Mouse (Mus musculus) kidney, embryonic 14.5 days (tissue): ENCODE measurements around the gene Lrrc41. TPM values are rescaled to one million over a fixed set of nuclear protein-coding genes. Genes with fewer than 3 reads are reported as not detected.

Experiments
- ATAC-seq: fragments of 200-750 bp; cut with Nextera tagmentation; 2 replicates; pipeline ENCODE4 v1.8.0; 2017; ENCODE audit warnings: moderate number of reproducible peaks, mild to moderate bottlenecking, moderate TSS enrichment, moderate library complexity; ENCODE audit not compliant: low FRiP score, low TSS enrichment
- H3K27ac ChIP-seq: fragments of 300-500 bp; sonication (generic); 2 replicates; pipeline ENCODE4 v1.5.1; 2014; ENCODE audit warnings: low read depth, mild to moderate bottlenecking, low read length, moderate library complexity, mixed read lengths
- H3K27me3 ChIP-seq: fragments of 300-500 bp; sonication (generic); 2 replicates; pipeline ENCODE4 v1.6.1; 2014; ENCODE audit warnings: mild to moderate bottlenecking, low read length; ENCODE audit not compliant: control insufficient read depth, insufficient read depth
- H3K36me3 ChIP-seq: fragments of 300-500 bp; sonication (generic); 2 replicates; pipeline ENCODE4 v1.6.1; 2014; ENCODE audit warnings: low read length, mixed read lengths; ENCODE audit not compliant: control insufficient read depth, insufficient read depth
- H3K4me1 ChIP-seq: fragments of 300-500 bp; sonication (generic); 2 replicates; pipeline ENCODE4 v1.6.1; 2014; ENCODE audit warnings: low read length, mixed read lengths; ENCODE audit not compliant: control insufficient read depth, insufficient read depth
- H3K4me2 ChIP-seq: fragments of 300-500 bp; sonication (generic); replicated peaks from 2 replicates; pipeline ENCODE4 v1.6.1; 2014; ENCODE audit warnings: low read depth, mild to moderate bottlenecking, low read length
- H3K4me3 ChIP-seq: fragments of 300-500 bp; sonication (generic); 2 replicates; pipeline ENCODE4 v1.5.1; 2014; ENCODE audit warnings: mild to moderate bottlenecking, low read length
- H3K9ac ChIP-seq: fragments of 300-500 bp; sonication (generic); 2 replicates; pipeline ENCODE4 v1.6.1; 2014; ENCODE audit warnings: low read depth, mild to moderate bottlenecking, low read length, moderate library complexity
- H3K9me3 ChIP-seq: fragments of 300-500 bp; sonication (generic); 2 replicates; pipeline ENCODE4 v1.6.1; 2016; ENCODE audit warnings: low read length; ENCODE audit not compliant: control insufficient read depth
- WGBS: fragments of 180-500 bp; shearing (Covaris S2); extraction: QIAGEN DNeasy Blood & Tissue Kit; methylation state at CpG from one replicate; pipeline ENCODE4 v1.1.7; 2014; 5-methylcytosine and 5-hydroxymethylcytosine counted together
- polyA plus RNA-seq: library from polyadenylated mRNA; unstranded; fragments of >200 nt; fragmentation: Nextera tagmentation; extraction: Ambion mirVana; gene quantifications from 2 replicates; pipeline ENCODE4 v1.2.1, GENCODE M21; 2014

Gene Lrrc41
- polyA plus RNA-seq, 1 experiment from 2014 or later, result 78.1 TPM

- Histone ChIP-seq H3K9me3 (no peaks in the 10 kb centered on the region), H3K9ac (no peak overlapping the region), H3K27ac (no peak overlapping the region), H3K27me3 (no peaks in the 10 kb centered on the region), H3K4me3 (no peak overlapping the region), H3K4me2 (no peak overlapping the region), H3K36me3 (peaks cover 51% of the 10 kb centered on the region), H3K4me1 (no peaks in the 10 kb centered on the region)
- 96% methylated on average over 5 of the region's 5 CpGs for WGBS
- ATAC-seq, result no peak
Measured at GRCm38 (mm10) chr4:116105278-116105677, 30.2 kb downstream of the Lrrc41 start.

DNA sequence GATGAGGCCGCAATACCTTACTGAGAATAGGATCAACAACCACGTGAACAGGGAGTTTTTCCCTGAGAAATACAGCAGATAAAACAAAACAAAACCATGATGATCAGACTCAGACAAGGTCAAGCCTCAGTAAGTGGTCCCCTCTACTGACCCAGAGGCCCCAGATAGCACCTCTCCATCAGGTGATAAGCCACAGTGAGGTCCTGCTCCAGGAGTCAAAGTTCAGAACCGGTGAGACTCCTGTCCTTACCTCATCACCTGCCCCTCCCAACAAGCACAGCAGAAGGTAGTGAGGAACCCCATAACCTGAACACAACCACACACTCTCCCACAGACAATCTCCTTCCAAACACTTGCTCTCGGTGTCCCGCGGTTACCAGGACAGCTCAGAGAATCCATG, 35.6 kb downstream of the Lrrc41 start:
- H3K9ac ChIP-seq, result no peak overlapping the region
- H3K27me3 ChIP-seq, result no peaks in the 10 kb centered on the region
- H3K9me3 ChIP-seq, result no peaks in the 10 kb centered on the region
- no peak for ATAC-seq
- 94% methylated on average over 6 of the region's 6 CpGs for WGBS
- H3K27ac ChIP-seq, result no peak overlapping the region
- no peaks in the 10 kb centered on the region for H3K4me1 ChIP-seq
- H3K4me2 ChIP-seq, result no peak overlapping the region
- no peak overlapping the region for H3K4me3 ChIP-seq
- H3K36me3 ChIP-seq, result peaks cover 26% of the 10 kb centered on the region

DNA sequence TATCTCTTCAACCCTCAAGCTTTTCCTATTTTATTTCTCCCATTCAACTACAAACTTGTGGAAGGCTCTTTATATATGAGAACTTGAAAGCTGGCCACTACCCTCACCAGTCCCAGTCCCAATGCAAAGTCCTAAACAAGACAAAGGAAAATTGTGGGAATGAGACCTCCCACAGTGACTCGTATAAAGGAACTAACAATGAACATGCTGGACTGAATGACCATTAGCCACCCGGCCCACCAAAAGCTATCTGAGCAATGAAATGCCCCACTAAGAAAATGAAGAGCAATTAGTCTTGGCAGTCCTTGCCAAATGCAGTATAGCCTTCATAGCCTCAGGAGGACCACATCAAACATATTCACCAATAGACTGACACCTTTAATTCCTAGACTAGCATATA, 36.4 kb downstream of the Lrrc41 start:
- Histone ChIP-seq H3K4me2 (no peak overlapping the region), H3K4me1 (no peaks in the 10 kb centered on the region), H3K9me3 (no peaks in the 10 kb centered on the region), H3K27ac (no peak overlapping the region), H3K27me3 (no peaks in the 10 kb centered on the region), H3K4me3 (no peak overlapping the region), H3K36me3 (peaks cover 22% of the 10 kb centered on the region; the same call in 1 of the 2 replicates), H3K9ac (no peak overlapping the region)
- ATAC-seq, result no peak
- WGBS, result 89% methylated on average over 2 of the region's 2 CpGs

GRCm38 (mm10) chr4:116122762-116123161, 47.7 kb downstream of the Lrrc41 start:
- ATAC-seq, result no peak
- WGBS, result 0% methylated on average over 1 of the region's 1 CpGs
- Histone ChIP-seq H3K36me3 (peaks cover 7% of the 10 kb centered on the region; the same call in 1 of the 2 replicates), H3K4me3 (peak overlapping the region; percentile 52), H3K4me1 (peaks cover 11% of the 10 kb centered on the region; the same call in 1 of the 2 replicates), H3K27me3 (no peaks in the 10 kb centered on the region), H3K27ac (no peak overlapping the region), H3K4me2 (peak overlapping the region; percentile 58), H3K9ac (peak overlapping the region; percentile 49), H3K9me3 (no peaks in the 10 kb centered on the region)

GRCm38 (mm10) chr4:116123602-116124519, 48.8 kb downstream of the Lrrc41 start, which contains the start of the genes Rad54l and Pomgnt1:
Rad54l (minus strand) TSS chr4:116123690.
Pomgnt1 (plus strand) TSS chr4:116123840.
- peaks cover 11% of the 10 kb centered on the region; the same call in 1 of the 2 replicates for H3K4me1 ChIP-seq
- peak within 1 kb of the TSS; percentile 67 for H3K4me2 ChIP-seq
- no peaks in the 10 kb centered on the region for H3K9me3 ChIP-seq
- peak within 1 kb of the TSS; percentile 67 for H3K9ac ChIP-seq
- ATAC-seq, result peak; percentile 99
- peaks cover 1% of the 10 kb centered on the region; the same call in 1 of the 2 replicates for H3K36me3 ChIP-seq
- 5% methylated on average over 24 of the region's 24 CpGs for WGBS
- peak within 1 kb of the TSS; percentile 52 for H3K4me3 ChIP-seq
- peak within 1 kb of the TSS; percentile 66; the same call in 1 of the 2 replicates for H3K27ac ChIP-seq
- no peaks in the 10 kb centered on the region for H3K27me3 ChIP-seq

GRCm38 (mm10) chr4:116125803-116126386, 50.8 kb downstream of the Lrrc41 start:
- Histone ChIP-seq H3K9ac (no peak overlapping the region), H3K27me3 (no peaks in the 10 kb centered on the region), H3K4me2 (no peak overlapping the region), H3K27ac (no peak overlapping the region), H3K4me3 (no peak overlapping the region), H3K4me1 (peaks cover 11% of the 10 kb centered on the region; the same call in 1 of the 2 replicates), H3K9me3 (no peaks in the 10 kb centered on the region), H3K36me3 (no peaks in the 10 kb centered on the region)
- WGBS, result 93% methylated on average over 4 of the region's 4 CpGs
- no peak for ATAC-seq

DNA sequence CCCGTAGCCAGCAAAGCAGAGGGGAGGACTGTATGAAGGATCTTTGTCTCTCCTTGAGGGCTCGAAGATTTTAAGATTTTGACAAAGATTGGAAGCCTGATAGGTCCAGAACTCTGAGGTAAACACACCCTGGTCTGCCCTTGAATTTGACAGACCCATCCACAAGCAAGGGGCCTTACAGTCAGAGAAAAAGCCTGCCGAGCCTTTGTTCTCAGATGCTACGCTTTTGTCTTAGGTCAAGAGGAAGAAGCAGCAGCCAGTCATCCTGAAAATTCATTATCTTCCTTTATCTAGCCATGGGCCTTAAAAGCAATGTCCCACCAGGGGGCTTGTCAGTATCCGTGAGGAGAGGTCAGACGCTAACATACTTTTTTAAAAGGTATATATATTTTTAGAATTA, 52.9 kb downstream of the Lrrc41 start:
- H3K4me3 ChIP-seq, result no peak overlapping the region
- ATAC-seq, result no peak
- no peak overlapping the region for H3K9ac ChIP-seq
- H3K4me1 ChIP-seq, result peaks cover 5% of the 10 kb centered on the region; the same call in 1 of the 2 replicates
- no peak overlapping the region for H3K4me2 ChIP-seq
- no peaks in the 10 kb centered on the region for H3K9me3 ChIP-seq
- no peaks in the 10 kb centered on the region for H3K27me3 ChIP-seq
- 78% methylated on average over 6 of the region's 6 CpGs for WGBS
- no peaks in the 10 kb centered on the region for H3K36me3 ChIP-seq
- no peak overlapping the region for H3K27ac ChIP-seq

- H3K27me3 ChIP-seq, result no peaks in the 10 kb centered on the region
- no peak overlapping the region for H3K27ac ChIP-seq
- 85% methylated on average over 4 of the region's 4 CpGs for WGBS
- H3K4me1 ChIP-seq, result no peaks in the 10 kb centered on the region
- H3K9ac ChIP-seq, result no peak overlapping the region
- no peaks in the 10 kb centered on the region for H3K36me3 ChIP-seq
- no peak overlapping the region for H3K4me2 ChIP-seq
- ATAC-seq, result no peak
- H3K9me3 ChIP-seq, result no peaks in the 10 kb centered on the region
- H3K4me3 ChIP-seq, result no peak overlapping the region
Measured at GRCm38 (mm10) chr4:116133126-116133525, 58.1 kb downstream of the Lrrc41 start.

DNA sequence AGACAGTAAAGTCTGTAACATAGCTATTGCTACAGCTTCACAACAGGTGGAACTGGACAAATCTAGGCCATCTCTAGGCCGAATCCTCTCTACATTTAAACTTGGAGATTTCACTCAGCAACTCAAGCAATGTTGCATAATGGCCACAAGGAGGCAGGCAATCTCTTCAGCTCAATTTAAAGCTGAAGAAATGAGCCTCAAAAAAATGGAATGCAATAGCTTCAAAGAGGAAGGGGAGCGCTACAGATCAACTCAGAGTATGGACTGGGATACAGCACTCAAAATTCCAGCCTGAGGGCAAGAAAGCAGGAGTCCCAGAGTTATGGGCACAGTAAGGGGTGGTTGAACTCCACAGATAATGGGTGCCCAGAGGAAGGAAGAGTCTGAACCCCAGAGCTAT, 59.9 kb downstream of the Lrrc41 start:
- H3K4me3 ChIP-seq, result no peak overlapping the region
- H3K4me1 ChIP-seq, result no peaks in the 10 kb centered on the region
- H3K36me3 ChIP-seq, result no peaks in the 10 kb centered on the region
- no peak overlapping the region for H3K4me2 ChIP-seq
- H3K9me3 ChIP-seq, result no peaks in the 10 kb centered on the region
- H3K9ac ChIP-seq, result no peak overlapping the region
- ATAC-seq, result no peak
- H3K27ac ChIP-seq, result no peak overlapping the region
- 28% methylated on average over 2 of the region's 2 CpGs for WGBS
- H3K27me3 ChIP-seq, result no peaks in the 10 kb centered on the region
